Mouse (Mus musculus) common myeloid progenitor, adult 5-6 weeks (primary cell): Measurements from ENCODE around the gene Vmn1r100. TPM values are rescaled to one million over a fixed set of nuclear protein-coding genes. Genes with fewer than 3 reads are reported as not detected.
"Not testable (repeated sequence)": the region's sequence is repeated elsewhere in the genome, so short reads cannot be mapped to it uniquely, and the experiment has no call there.

Source experiments
- ATAC-seq: replicated peaks from 2 replicates; pipeline ENCODE4 v1.8.0; 2016; ENCODE audit warnings: low read depth, mild to moderate bottlenecking, moderate TSS enrichment, inconsistent platforms; ENCODE audit not compliant: poor library complexity, severe bottlenecking
- total RNA-seq: library from RNA; stranded (forward); fragments of 200-1000, 187-1606 nt; gene quantifications from 2 replicates; pipeline ENCODE4 v1.2.3, GENCODE M21; 2017

The Vmn1r100 gene
- not detected in 2 replicates for total RNA-seq

DNA sequence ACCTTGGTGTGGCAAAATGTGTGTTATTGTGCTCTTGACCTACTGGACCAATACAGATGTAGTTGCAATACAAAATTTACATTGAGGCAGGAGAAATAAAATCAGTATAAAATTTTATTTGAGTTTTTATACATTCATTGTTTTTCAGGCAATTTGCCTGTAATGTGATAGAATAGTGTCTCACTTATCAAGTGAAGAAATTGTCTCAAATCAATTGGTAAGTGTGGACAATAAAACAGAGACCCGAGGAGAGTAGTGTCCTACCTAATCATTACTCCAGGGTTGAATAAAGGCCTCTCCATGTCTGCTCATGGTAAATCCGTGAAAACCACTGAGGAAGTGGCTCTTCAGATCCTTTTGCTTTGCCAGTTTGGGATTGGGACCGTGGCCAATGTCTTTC lies at the start of gene Vmn1r100:
Vmn1r100 (plus strand) TSS at position 301 of the 400 bp plus-strand sequence.
- not testable (repeated sequence) for ATAC-seq

DNA sequence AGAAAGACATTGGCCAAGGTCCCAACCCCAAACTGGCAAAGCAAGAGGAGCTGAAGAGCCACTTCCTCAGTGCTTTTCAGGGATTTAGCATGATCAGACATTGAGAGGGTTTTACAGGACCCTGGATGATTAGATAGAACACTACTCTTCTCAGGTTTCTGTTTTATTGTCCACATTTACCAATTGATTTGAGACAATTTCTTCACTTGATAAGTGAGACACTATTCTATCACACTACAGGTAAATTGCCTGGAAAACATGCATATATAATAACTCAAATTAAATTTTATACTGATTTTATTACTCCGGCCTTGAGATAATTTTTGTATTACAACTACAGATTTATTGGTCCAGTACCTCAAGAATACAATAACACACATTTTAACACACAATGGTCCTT lies 42.4 kb upstream of the Vmn1r100 start, which contains the start of gene Gm5728:
Gm5728 (minus strand) TSS at position 101 of the 400 bp plus-strand sequence.
- ATAC-seq, result not testable (repeated sequence)

DNA sequence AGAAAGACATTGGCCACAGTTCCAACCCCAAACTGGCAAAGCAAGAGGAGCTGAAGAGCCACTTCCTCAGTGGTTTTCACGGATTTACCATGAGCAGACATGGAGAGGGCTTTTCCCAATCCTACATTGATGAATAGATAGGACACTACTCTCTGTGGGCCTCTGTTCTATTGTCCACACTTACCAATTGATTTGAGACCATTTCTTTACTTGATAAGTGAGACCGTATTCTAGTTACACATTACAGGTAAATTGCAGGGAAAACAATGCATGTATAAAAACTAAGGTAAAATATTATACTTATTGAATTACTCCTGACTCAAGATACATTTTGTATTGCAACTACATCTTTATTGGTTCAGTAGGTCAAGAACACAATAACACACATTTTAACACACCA lies 24.8 kb downstream of the Vmn1r100 start, which contains the start of gene Vmn1r101:
Vmn1r101 (minus strand) TSS at position 101 of the 400 bp plus-strand sequence.
- ATAC-seq, result not testable (repeated sequence)

Other genes with a start within 250 kb of the Vmn1r100 start
- not detected in 2 replicates for gene Vmn1r94, start 249.6 kb upstream of the Vmn1r100 start, total RNA-seq
- not detected in 2 replicates for gene Vmn1r95, start 224.2 kb upstream of the Vmn1r100 start, total RNA-seq
- gene Gm6164, start 212.3 kb upstream of the Vmn1r100 start, total RNA-seq, result not detected in 2 replicates
- not detected in 2 replicates for gene Gm4498, start 184.1 kb upstream of the Vmn1r100 start, total RNA-seq
- not detected in 2 replicates for gene Gm5890, start 155.1 kb upstream of the Vmn1r100 start, total RNA-seq
- gene Gm4133, start 83.9 kb upstream of the Vmn1r100 start, total RNA-seq, result not detected in 2 replicates
- not detected in 2 replicates for gene Gm5728, start 42.5 kb upstream of the Vmn1r100 start, total RNA-seq
- gene Vmn1r101, start 24.7 kb downstream of the Vmn1r100 start, total RNA-seq, result not detected in 2 replicates
- not detected in 2 replicates for gene Gm10670, start 57.0 kb downstream of the Vmn1r100 start, total RNA-seq
- gene Vmn1r103, start 92.6 kb downstream of the Vmn1r100 start, total RNA-seq, result not detected in 2 replicates
- not detected in 2 replicates for gene Vmn1r104, start 115.9 kb downstream of the Vmn1r100 start, total RNA-seq
- not detected in 2 replicates for gene Gm5726, start 127.8 kb downstream of the Vmn1r100 start, total RNA-seq
- not detected in 2 replicates for gene Gm4141, start 158.3 kb downstream of the Vmn1r100 start, total RNA-seq
- not detected in 2 replicates for gene Gm4513, start 181.1 kb downstream of the Vmn1r100 start, total RNA-seq